Comparison of ENCODE assay signal across 11 mouse cellular contexts in genomic region chr4:59914608-59915403, GRCm38 (mm10). TPM values are rescaled to one million over a fixed set of nuclear protein-coding genes. Genes with fewer than 3 reads are reported as not detected.
DNase-seq lines count a peak whose midpoint lies in the region; ATAC-seq and TF ChIP-seq lines count a peak whose summit lies in the region.
"Had no signal": no experiment of that assay in that cellular context is flagged by ENCODE, and none has a peak within 500 bp of the region (broad histone marks: within the 10 kb centered on the region; RNA-seq: fewer than 3 reads in every experiment).

TSS of gene Slc46a2 (minus strand) at chr4:59915056.

- peak; percentile 53; the same call in 1 of the 2 replicates for ATAC-seq in heart, embryonic 15.5 days (replicated peaks; ENCODE audit: insufficient number of reproducible peaks, insufficient read depth, low FRiP score, low read depth)
- no peak; the same call in 1 of the 2 replicates for ATAC-seq in embryonic facial prominence, embryonic 15.5 days (ENCODE audit: insufficient number of reproducible peaks, low FRiP score, low TSS enrichment, low read depth)
- peak; percentile 43; the same call in 1 of the 2 replicates for ATAC-seq in kidney, postnatal 0 days (replicated peaks; ENCODE audit: low FRiP score, low read depth)

- WGBS in heart, embryonic 15.5 days = 25% methylated on average over 22 of the region's 22 CpGs
- 10% methylated on average over 22 of the region's 22 CpGs for WGBS in embryonic facial prominence, embryonic 15.5 days
- WGBS in kidney, postnatal 0 days = 15% methylated on average over 22 of the region's 22 CpGs

- H3K4me1 ChIP-seq in heart, embryonic 15.5 days (replicated peaks) = peaks cover 7% of the 10 kb centered on the region; the same call in 1 of the 2 replicates
- peaks cover 0 to 7% of the 10 kb centered on the region in 2 experiments; a peak in 2 of 4 replicates for H3K4me1 ChIP-seq in ES-E14 (ENCODE audit: control insufficient read depth in 2 of 2, insufficient read depth in 2 of 2, low read length in 2 of 2, poor library complexity in 1 of 2)
- H3K4me1 ChIP-seq in embryonic facial prominence, embryonic 15.5 days = no peaks in the 10 kb centered on the region
- H3K4me1 ChIP-seq in kidney, postnatal 0 days (replicated peaks; ENCODE audit: insufficient read depth, low read length) = no peaks in the 10 kb centered on the region

- peaks cover 9% of the 10 kb centered on the region; the same call in 1 of the 2 replicates for H3K27me3 ChIP-seq in heart, embryonic 15.5 days
- peaks cover 15% of the 10 kb centered on the region for H3K27me3 ChIP-seq in embryonic facial prominence, embryonic 15.5 days
- H3K27me3 ChIP-seq in kidney, postnatal 0 days (ENCODE audit: insufficient read depth, low read length) = no peaks in the 10 kb centered on the region

- no peaks in the 10 kb centered on the region for H3K9me3 ChIP-seq in heart, embryonic 15.5 days (replicated peaks)
- no peaks in the 10 kb centered on the region for H3K9me3 ChIP-seq in ES-E14 (ENCODE audit: control insufficient read depth, insufficient read depth, low read depth, low read length)
- H3K9me3 ChIP-seq in embryonic facial prominence, embryonic 15.5 days (replicated peaks) = no peaks in the 10 kb centered on the region
- no peaks in the 10 kb centered on the region for H3K9me3 ChIP-seq in kidney, postnatal 0 days (replicated peaks; ENCODE audit: low read length)

- no peak within 1 kb of the TSS for H3K4me2 ChIP-seq in heart, embryonic 15.5 days
- 0 out of 2 replicates have a peak within 1 kb of the TSS, but pooled peaks have one; percentile 8 for H3K4me2 ChIP-seq in embryonic facial prominence, embryonic 15.5 days (replicated peaks)
- peak within 1 kb of the TSS; percentile 35; the same call in 1 of the 2 replicates for H3K4me2 ChIP-seq in kidney, postnatal 0 days (ENCODE audit: low read length)

- no peak for DNase-seq in heart, adult 9 months (ENCODE audit: low spot score in 2 of 2)
- no peak for DNase-seq in ES-E14 (ENCODE audit: low read depth, low spot score)
- DNase-seq in kidney, postnatal 0 days (ENCODE audit: low spot score) = peak; percentile 6
- no peak for DNase-seq in embryo, embryonic 11 days
- DNase-seq in spleen, postnatal 14 days (ENCODE audit: low spot score in 2 of 2) = no peak
- no peak for DNase-seq in gastrocnemius, postnatal 10 days
- DNase-seq: adrenal gland, postnatal 14 days; right cerebral cortex, adult 18-20 months had no signal

- in situ Hi-C loops in ES-E14 (cut with MboI; ENCODE audit: low sequenced_read_pairs in 2 of 2, unreplicated experiment in 2 of 2) = no loop called here

- TF ChIP-seq CTCF in kidney, postnatal 0 days (IDR thresholded peaks at IDR 0.05; ENCODE audit: low read depth) = no peak

- no peaks in the 10 kb centered on the region for H3K36me3 ChIP-seq in heart, embryonic 15.5 days
- no peaks in the 10 kb centered on the region for H3K36me3 ChIP-seq in ES-E14 (ENCODE audit: control insufficient read depth, insufficient read depth, low read length, poor library complexity, severe bottlenecking)
- H3K36me3 ChIP-seq in embryonic facial prominence, embryonic 15.5 days = no peaks in the 10 kb centered on the region
- no peaks in the 10 kb centered on the region for H3K36me3 ChIP-seq in kidney, postnatal 0 days (ENCODE audit: insufficient read depth, low read length)

- H3K9ac ChIP-seq in heart, embryonic 15.5 days = no peak within 1 kb of the TSS
- H3K9ac ChIP-seq in ES-E14 (ENCODE audit: insufficient read depth, low read depth, low read length, poor library complexity, severe bottlenecking) = 0 out of 2 replicates have a peak within 1 kb of the TSS, but pooled peaks have one; percentile 4
- no peak within 1 kb of the TSS for H3K9ac ChIP-seq in embryonic facial prominence, embryonic 15.5 days
- no peak within 1 kb of the TSS for H3K9ac ChIP-seq in kidney, postnatal 0 days (ENCODE audit: low read depth, low read length)

- peak within 1 kb of the TSS; percentile 20; the same call in 1 of the 2 replicates for H3K4me3 ChIP-seq in heart, embryonic 15.5 days
- H3K4me3 ChIP-seq in ES-E14 (ENCODE audit: insufficient read depth in 1 of 2, low read depth in 1 of 2, low read length in 2 of 2, poor library complexity in 1 of 2, severe bottlenecking in 1 of 2) = peak within 1 kb of the TSS; percentile 38 to 49; a peak in 3 of 4 replicates
- H3K4me3 ChIP-seq in embryonic facial prominence, embryonic 15.5 days (replicated peaks) = no peak within 1 kb of the TSS; the same call in 1 of the 2 replicates
- H3K4me3 ChIP-seq in kidney, postnatal 0 days (replicated peaks; ENCODE audit: low read depth, low read length) = no peak within 1 kb of the TSS

- H3K27ac ChIP-seq in heart, embryonic 15.5 days = no peak within 1 kb of the TSS
- H3K27ac ChIP-seq in ES-E14 (ENCODE audit: insufficient read depth, low read depth, low read length, poor library complexity, severe bottlenecking) = no peak within 1 kb of the TSS
- H3K27ac ChIP-seq in embryonic facial prominence, embryonic 15.5 days (replicated peaks) = no peak within 1 kb of the TSS
- H3K27ac ChIP-seq in kidney, postnatal 0 days = no peak within 1 kb of the TSS

TF ChIP-seq in ES-E14, 5 proteins besides CTCF, POLR2A, EP300 and RAD21:
- TF ChIP-seq ZC3H11A (IDR thresholded peaks at IDR 0.05; ENCODE audit: borderline replicate concordance, low read depth, low read length) = no peak
- no peak for TF ChIP-seq CHD2 (IDR thresholded peaks at IDR 0.05; ENCODE audit: low read depth, low read length)
- no peak for TF ChIP-seq HCFC1 (IDR thresholded peaks at IDR 0.05; ENCODE audit: borderline replicate concordance, insufficient read depth, low read length)
- no peak for TF ChIP-seq MAFK (IDR thresholded peaks at IDR 0.05; ENCODE audit: insufficient read depth, low read depth, low read length)
- no peak for TF ChIP-seq ZNF384 (IDR thresholded peaks at IDR 0.05; ENCODE audit: low read depth, low read length)

RNA-seq across cellular contexts. Expression of gene Slc46a2, which starts in this region (rescaled TPM):
- 1.2 and 14.3 TPM in 2 replicates for polyA plus RNA-seq in heart, embryonic 15.5 days (2015; fragmentation: Nextera tagmentation; extraction: Ambion mirVana)
- 0.05 TPM in 1 of 2 replicates, not detected in the other for total RNA-seq in ES-E14 (2012; rRNA removed)
- 4.6 and 5.3 TPM in 2 replicates for polyA plus RNA-seq in embryonic facial prominence, embryonic 15.5 days (2015; fragmentation: Nextera tagmentation; extraction: Ambion mirVana)
- 0.08 and 0.24 TPM in 2 replicates for polyA plus RNA-seq in kidney, postnatal 0 days (2015; fragmentation: Nextera tagmentation; extraction: Ambion mirVana)
- total RNA-seq in gastrocnemius, postnatal 10 days (2021) = not detected
- total RNA-seq: adrenal gland, postnatal 14 days had no signal
- polyA plus RNA-seq: large intestine, adult 2 months had no signal

Comparison
In these comparisons a context has a peak if more than half of its experiments do, and no peak if none do; other contexts are left out.
1. Peak in DNase-seq, ATAC-seq and H3K4me2 ChIP-seq in kidney, postnatal 0 days; RNA of the gene not detected or under 1 TPM.
2. H3K4me3 ChIP-seq: peak in heart, embryonic 15.5 days (single experiment) and ES-E14 (2 of 2); none in embryonic facial prominence, embryonic 15.5 days (single experiment) and kidney, postnatal 0 days (single experiment).